Mouse (Mus musculus) ovary, postnatal 36 days (tissue): ENCODE results near the gene Myef2.
"Not testable (repeated sequence)": the region's sequence is repeated elsewhere in the genome, so short reads cannot be mapped to it uniquely, and the experiment has no call there.

Source experiments
- DNase-seq: peaks from one replicate; pipeline ENCODE4 v3.0.0; 2022; ENCODE audit warnings: low spot score, mixed read lengths

The Myef2 gene

DNA sequence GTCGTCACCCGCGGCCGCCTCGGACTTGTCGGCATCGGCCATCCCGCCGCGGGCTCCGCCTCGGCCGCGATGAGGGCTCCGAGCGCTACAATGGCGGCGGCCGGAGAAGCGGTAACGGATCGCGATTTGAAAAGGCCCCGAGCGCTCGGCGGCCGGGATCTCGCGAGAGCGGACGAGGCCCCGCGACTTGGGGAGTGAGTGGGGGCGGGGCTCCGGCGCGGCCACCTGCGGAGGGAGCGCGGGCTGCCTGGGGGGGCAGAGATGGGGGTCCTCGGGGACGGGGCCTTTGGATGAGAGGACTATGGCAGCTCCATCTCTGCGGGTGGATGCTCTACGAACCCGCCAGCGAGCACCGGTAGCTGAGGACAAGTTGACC is at the start of gene Myef2:
TSS of gene Myef2 (minus strand) at position 185 of the 376 bp plus-strand sequence.
- peak; percentile 85 for DNase-seq

DNA sequence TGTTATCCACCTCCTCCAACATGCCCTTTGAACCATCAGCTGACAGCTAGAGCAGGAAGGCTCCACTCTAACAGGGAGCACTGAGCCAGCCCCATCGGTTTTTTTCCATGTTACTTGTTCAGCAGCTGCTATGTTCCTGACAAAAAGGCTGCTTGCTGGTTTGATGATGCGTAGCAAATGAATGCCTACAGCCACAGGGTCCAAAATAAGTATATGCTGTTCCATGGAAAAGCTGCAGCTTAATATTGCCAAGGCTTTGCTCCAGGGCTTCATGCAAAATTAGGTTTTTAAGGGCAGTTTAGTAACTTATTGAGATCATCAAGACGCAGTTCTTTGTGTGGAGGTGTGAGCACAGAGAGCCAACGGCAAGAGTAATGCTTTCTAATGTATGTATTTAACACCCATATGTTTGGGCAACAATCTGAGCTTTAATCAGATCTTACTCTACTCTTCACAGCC is 38.6 kb upstream of the Myef2 start:
- DNase-seq = no peak

DNA sequence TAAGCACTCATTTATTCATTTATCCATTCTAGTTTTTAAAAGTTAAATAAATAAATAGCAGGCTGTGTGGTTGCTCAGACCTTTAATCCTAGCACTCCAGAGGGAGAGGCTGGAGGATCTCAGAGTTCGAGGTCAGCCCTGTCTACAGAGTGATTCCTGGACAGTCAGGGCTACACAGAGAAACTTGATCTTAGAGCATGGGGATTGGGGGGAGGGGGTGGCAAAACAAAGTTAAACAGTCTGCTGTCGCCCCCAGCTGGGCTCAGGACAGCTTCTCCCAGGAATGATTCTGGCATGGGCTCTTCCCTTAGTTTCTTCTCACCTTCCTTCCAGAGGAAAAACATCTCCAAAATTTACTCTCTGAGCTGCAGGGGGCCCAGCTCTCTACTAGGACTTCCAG is 32.0 kb upstream of the Myef2 start:
- no peak for DNase-seq

DNA sequence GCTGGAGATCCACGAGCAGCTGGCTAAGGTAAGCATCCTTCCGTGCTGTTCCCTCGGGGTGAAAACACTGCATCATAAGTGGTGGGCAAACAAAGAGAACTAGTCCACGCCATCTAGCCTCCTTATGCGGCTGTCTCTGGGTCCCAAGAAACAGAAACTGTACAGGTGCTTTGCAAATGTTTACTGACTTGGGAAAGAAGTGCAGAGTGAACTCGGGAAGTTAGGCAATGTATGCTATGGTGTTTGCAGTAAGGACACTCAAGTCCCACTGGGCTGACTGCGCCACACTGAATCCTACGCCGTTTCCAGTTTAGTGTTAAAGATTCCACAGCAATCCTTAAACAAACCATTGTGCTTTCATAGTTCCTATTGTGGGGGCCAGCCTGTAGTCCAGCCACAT is 30.8 kb upstream of the Myef2 start:
- DNase-seq = no peak

DNA sequence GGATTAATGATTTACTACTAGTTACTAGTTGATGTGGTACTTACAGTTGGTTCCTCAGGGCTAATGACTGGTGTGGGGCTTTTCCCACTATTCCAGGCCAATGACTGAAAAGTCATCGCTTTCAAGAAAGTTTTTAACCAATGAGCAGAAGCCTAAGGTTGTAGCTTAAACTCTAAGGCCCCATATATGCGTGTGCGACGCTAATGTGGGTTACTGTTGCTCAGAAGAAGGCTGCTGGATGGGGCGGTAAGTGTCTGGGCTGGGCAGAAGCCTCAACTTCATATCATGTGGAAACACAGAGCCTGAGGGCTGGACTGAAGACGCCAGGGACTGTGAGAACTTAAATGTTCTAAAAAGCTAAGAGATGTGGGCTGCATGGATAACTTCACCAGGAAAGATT is 28.9 kb upstream of the Myef2 start, which contains the start of gene Slc12a1:
TSS of gene Slc12a1 (plus strand) at position 118 of the 400 bp plus-strand sequence.
- DNase-seq = no peak

DNA sequence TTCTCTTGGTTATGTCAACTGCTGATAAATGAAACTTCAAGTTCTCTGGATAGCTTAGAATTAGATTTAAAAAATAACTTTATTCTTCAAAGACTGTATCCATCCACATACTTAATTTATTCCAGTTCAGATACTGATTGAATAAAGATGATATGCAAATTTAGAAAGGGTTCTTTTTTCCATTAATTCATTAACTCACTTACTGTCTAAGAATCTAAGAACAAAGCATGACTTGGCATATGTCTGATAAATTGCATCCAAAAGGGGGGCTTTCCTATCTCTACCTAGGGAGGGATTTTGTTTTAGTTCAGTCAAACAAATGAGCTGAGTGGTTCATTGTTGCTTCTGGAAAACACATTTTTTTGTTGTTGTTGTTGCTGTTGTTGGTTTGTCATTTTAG is 18.9 kb upstream of the Myef2 start:
- no peak for DNase-seq

DNA sequence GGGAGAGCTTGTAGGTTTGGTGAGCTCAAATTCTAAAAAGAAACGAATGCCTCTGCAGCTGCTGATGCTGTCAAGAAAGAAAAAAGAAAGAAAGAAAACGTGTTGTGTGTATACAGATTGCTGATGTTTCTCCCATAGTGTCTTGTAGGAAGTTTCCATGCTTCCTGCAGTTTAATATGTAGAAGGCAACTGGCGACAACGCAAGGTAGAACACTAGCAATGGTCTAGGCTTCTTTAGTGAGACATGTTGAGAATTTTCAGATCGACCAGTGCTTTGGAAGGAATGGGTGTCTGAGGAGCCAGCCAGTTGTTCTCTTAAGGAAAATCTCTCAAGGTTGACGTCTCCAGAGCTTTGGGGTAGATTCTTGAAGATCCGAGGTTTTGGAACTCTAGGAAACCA is 13.4 kb upstream of the Myef2 start:
- no peak for DNase-seq

DNA sequence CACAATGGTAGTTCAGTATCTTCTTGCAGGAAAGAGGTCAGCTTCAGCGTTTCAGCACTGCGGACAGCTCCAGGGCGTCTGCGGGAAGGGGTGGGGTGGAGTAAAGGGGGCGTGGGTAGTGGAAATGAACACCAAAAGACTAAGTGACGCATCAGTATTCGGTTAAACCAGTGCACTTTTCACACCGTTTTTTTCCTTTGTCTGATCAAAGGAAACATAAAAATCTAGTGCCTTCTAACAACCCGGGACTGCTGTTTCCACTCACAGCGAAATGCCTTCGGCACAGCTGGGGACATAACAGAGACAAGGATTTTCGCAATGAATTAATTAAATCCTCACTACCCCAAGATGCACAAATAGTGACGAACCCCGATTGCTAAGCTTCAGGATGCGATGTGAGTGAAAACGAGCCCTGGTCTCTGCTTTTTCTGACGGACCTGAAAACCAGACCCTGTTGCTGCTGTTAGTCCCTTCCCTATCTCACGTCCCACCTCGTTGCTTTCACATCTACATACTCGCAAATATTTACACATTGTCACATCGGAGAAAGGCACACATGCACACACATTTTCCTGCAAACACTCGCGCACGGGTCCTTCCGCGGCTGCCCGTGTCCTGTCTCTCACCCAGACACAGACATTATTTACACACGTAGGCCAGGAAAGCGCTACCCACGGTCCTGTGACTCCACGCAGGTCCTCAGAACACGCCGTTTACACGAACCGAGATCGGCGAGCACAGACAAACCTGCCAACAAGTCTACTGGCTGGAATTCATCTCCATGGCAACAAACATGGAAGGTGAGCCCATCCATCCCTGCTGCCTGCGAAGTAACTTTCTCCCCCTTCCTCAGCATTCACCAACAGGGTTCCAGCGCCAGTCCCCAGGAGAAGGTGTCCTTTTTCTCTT is 12.7 kb upstream of the Myef2 start, which contains the start of gene Ctxn2:
TSS of gene Ctxn2 (plus strand) at position 790 of the 909 bp plus-strand sequence.
- peak; percentile 84 for DNase-seq

DNA sequence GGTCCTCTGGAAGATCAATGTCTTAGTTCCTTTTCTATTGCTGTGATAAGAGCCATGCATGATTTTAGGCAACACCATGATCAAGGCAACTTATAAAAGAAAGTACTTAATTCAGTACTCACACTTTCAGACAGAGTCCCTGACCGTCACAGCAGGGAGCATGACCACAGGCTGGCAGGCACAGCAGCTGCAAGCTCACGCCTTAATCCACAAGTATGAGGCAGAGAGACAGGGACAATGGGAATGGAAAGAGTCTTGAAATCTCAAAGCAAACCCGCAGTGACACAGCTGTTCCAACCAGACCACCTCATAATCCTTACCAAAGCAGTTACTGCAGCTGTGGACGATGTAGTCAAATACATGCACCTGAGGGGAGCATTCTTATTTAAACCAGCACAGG is 10.7 kb upstream of the Myef2 start:
- DNase-seq = no peak

DNA sequence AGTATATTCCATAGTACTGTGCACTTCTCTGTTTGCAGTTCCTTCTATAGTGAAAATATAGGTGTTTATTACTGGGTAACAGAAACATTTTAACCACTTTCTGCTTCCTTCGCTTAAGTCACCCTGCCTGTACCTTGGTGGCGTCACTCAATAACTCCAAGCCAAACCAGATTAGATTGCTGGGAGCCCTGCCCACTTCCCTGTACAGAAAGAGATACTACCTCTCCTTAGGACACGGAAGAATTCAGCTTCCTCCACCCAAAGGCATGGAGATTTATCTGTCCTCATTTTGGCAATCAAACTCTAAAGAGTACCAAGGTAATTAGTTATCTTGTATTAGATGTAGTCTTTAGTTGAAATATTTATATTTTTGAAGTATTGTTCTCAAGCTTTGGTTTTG is 3.3 kb upstream of the Myef2 start:
- no peak for DNase-seq

DNA sequence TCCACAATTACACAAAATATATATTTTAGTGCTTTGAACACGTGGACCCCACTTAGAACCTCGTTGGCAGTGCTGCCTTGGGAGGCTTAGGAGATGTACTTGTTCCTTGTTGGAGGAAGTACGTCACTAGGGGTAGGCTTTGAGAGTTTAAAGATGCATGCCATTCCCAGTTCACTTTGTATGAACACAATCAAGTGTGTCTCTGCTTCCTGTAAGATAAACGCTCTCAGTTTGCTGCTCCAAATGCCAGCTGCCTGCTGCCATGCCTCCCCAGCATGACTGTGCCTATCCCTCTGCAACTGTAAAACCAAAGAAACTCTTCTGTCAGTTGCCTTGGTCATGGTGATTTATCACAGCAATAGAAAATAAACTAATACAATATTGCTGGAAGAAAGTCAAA is 2.4 kb upstream of the Myef2 start:
- DNase-seq = no peak

DNA sequence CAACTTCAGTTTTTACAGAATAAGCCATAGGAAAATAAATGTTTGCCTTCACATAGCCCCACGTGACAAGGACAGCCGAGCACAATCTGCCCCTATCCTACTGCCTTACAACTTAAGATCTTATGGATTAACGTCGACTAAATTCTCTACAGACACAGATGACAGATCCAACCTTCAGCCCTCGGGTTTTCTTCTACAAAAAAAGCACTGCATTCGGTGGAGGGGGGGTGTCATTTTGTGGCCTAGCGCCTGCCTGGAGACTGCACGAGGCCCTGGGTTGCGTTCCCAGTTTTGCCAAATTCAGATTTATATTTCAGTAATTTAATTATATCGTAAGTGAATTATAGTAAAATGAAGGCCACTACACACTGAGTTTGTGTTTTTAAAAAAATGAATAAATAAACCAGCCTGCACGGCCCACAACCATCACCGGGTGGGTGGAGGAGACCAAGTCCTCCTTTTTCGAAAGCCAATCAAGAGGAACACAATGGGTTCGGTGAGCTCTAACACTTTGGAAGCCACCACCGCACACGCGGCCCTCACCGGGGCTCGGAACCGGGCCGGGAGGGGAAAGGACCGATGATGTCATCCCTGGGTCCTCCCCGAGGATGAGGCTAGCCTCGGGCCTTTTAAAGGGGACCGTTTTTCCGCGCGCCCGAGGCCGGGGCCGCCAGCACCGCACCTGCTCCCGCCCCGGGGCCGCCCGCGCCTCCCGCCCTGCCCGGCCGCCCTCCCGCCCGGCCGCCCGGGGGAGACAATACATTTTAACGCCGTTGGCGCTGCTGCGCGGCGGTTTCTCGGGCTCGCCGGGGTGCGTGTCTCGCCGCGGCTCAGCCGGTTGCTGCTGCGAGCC is 611 bp downstream of the Myef2 start:
- peak; percentile 53 for DNase-seq

DNA sequence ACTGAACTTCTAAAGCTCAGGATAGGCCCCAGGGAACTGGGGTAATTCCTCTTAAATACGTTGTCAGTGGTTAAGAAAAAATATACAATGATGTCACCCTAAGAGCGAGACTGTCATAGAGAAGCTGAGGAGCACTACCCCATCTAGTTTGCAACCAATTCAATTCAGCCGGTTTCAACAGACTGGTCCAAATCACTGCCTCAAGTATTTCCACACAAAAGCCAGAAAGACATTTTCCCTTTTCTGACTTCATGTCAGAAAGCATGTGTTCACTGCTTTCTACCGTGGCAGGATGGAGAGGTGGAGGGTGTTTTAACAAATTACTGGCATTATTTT is 1.2 kb downstream of the Myef2 start:
- no peak for DNase-seq

DNA sequence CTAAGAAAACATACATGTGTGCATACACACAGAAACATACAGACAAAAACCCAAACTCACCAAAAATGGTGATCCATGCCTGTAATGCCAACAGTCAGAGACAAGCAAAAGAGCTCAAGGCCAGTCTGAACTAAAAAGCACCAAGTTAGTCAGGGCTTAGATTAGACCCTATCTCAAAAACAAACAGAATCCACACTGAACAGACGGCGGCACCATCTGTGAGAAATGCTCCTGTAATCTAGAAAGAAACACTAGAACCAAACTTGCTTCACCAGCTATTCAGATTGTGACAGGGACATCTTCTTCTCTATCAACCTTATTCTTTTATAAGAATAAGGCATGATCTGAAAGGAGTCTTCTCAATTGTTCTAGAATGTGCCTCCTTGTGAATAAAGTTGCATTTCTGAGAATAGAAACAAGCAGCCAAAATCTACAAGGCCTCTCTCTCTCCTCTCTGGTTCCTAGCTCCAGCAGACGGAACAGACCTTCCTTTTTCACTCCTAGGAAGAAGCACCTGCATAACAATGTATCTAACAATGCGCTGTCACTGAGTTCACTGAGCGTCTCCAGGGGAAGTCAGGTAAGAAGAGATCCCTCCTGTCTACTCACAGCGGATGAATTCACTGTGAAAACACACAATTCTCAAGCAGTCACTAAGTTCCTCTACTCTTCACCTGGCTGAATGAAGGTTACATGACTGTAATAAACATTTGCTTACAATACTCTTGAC is 3.9 kb downstream of the Myef2 start:
- DNase-seq = no peak

DNA sequence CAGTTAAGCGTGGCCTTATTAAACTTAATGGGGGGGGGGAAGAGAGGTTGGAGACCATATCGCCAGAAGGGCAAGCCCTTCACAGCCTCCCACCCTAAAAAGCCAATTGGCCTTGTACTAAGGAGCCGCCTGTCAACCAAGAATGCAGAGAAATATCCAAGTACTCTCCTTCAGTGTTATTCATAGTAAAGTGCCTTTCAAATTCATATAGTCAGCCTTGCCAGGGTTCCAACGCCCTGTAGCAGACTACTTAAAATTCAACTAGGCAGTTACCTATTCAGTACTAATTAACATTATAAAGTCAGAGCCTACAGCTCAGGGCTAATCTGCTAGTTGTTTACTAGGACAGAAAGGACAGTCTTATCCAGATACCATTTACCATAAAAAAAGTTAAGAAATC is 16.9 kb downstream of the Myef2 start:
- DNase-seq = not testable (repeated sequence)

DNA sequence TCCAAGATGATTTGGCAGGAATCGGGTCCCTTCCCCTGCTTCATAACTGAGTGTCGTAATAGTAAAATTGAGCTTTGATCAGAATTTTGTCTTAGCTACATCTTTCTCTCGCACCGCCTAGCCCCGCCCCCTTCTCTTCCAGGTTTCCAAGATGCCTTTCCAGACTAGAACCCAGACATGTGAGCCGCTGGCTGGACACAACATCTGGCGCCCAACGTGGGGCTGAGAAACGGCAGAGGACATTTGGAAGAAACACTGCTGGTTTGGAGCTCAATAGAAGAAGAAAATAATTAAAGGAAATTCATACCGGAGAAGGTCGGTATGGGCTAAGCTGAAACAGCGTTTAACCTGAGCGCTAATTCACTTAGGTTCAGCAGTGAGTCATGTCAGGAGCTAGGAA is 19.0 kb downstream of the Myef2 start:
- not testable (repeated sequence) for DNase-seq

DNA sequence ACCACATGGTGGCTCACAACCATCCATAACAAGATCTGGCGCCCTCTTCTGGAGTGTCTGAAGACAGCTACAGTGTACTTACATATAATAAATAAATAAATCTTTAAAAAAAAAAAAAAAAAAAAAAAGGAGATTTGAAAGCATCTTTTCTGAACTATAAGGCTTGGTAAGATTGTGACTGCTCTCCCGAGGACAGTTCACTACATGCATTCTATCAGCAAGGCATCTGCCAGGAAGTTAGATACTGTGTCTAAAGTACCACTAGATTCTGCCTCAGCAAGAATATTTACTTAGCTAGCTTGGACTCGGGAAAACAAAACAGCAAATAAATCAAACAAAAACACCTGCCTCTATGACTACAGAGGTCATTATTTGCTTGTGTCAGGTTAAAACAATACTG is 31.3 kb downstream of the Myef2 start:
- not testable (repeated sequence) for DNase-seq

DNA sequence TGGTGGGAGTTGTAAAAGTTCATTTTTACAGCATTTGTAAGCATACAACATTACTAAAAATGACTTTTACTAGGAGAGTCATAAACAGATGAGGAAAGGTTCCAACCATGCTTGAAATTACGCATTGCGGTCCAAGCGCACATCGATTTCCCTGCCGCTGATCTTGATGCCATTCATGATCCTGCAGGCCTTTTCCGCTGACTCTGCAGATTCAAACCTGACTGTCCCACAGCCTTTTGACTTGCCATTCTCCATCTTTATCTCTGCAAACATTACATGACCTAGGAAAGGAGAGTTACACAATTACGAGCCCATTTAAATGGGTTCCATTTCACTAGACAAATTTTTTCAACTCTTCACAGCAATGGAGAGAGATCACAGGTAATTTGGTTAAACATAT is 34.7 kb downstream of the Myef2 start:
- DNase-seq = no peak

DNA sequence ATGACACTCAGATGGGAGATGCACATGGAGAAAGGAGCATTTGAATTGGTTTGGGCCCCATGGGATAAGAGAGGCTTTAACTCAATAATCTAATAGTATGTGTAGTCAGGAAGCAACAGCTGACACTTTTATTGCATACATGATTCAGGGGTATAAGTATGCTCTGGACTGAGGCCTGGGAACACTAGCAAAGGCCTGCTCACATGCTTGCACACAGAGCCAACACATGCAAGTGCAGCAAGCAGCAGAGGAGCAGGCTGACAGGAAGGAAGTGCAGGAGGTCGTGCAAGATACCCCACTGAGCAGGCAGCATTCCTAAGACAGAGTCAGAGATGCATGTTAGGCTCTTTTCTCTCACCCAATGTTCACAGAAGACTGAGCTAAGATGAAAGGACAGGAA is 39.6 kb downstream of the Myef2 start:
- DNase-seq = no peak

DNA sequence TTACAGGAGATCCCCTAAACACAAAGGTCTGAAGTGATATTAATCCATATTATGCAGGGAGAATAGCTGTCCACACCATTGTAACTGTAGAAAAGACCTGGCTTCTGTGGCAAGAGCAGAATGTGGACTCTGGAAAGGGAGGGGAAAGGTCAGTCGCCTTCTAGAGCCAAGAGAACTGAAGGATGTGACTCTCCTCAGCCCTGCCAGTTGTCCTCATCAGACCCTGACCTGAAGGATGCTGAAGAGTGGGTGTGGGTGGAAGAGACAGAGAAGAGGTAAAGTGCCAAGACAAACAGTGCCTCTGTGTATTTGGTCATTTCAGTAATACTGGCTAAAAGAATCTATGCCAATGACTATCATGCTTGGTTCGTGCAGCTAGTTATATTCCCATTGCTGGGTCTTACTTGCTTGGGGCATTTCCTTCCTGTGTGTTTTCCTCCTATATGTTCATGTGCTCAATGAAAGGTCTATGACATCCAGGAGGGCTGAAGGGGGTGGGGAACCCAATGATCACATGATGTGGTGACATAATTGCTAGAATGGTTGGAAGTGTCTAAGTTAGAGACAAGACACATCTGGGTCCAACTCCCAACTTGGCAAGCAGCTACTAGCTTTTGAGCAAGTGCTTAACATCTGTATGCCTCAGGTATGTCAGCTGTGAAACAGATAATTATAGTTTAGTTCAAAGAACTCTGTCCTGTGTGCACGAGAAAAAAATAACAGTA is 50.2 kb downstream of the Myef2 start:
- no peak for DNase-seq

DNA sequence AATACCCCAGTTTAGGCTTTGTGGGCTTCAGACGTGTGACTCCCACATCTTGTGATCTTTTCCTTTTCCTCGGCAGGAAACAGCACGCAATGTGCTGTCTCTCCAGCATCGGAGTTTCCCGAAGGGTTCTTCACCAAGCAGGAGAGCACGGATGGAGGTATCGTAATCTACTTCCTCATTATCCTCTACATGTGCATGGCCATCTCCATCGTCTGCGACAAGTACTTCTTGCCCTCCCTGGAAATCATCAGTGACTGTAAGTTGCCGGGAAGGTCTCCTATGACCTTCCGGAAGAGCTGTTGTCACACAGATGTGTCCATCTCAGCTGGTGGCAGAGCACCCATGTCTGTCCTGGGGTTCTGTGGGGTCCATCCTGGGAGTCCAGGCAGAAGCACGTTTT is 54.8 kb downstream of the Myef2 start:
- no peak for DNase-seq

DNA sequence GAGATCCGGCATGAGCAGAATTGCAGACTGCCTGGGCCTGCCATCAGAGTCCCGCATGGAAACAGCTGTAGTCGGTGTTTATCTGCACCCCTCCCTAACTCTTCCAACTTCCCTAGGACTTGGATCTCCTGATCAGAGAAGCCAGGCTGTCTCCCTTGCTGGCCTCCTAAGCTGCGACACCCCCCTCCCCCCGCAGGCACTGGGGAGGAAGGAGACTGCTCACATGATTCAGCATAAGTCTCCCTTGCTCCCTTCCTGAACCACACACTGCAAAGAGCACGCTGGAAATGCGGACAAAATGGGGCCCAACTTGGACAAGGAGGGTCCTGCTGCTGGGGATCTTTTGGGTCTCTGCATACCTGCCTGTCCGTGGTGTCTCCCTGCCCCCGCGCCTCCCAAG is 55.6 kb downstream of the Myef2 start, which contains the start of gene Slc24a5:
TSS of gene Slc24a5 (plus strand) at position 231 of the 400 bp plus-strand sequence.
- no peak for DNase-seq
